Mouse (Mus musculus) megakaryocyte progenitor cell, adult 5-6 weeks (primary cell): ENCODE data around the gene D17Wsu92e. TPM values are rescaled to one million over a fixed set of nuclear protein-coding genes. Genes with fewer than 3 reads are reported as not detected.

ENCODE experiments used
- ATAC-seq: replicated peaks from 2 replicates; pipeline ENCODE4 v1.8.0; 2016; ENCODE audit warnings: mild to moderate bottlenecking, moderate TSS enrichment, inconsistent platforms; ENCODE audit not compliant: poor library complexity
- total RNA-seq, 2 experiments: library from RNA; stranded (forward) in 1 of 2; stranded (reverse) in 1 of 2; fragments of 157-497, 149-512 nt in 1 of 2; fragments of 200-1000 nt in 1 of 2; gene quantifications; 2 replicates each; pipeline versions ENCODE4 v1.2.3 to v1.2.4; 2015 to 2017

Gene D17Wsu92e
- total RNA-seq, 2 experiments from 2014 or later: 32.4 to 46.4 TPM

DNA sequence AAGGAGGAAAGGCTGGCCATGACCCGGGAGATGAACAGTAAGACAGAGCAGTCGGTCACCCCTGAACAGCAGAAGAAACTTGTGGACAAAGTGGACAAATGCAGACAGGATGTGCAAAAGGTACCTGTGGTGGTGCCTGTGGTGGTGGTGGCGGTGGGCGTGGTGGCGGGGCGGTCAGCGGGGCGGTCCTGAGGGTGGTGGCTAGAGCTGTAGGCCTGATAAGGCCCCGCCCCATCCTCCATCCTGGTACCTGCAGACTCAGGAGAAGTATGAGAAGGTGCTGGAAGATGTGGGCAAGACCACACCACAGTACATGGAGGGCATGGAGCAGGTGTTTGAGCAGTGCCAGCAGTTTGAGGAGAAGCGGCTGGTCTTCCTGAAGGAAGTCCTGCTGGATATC is 114.8 kb downstream of the D17Wsu92e start:
- ATAC-seq: no peak

DNA sequence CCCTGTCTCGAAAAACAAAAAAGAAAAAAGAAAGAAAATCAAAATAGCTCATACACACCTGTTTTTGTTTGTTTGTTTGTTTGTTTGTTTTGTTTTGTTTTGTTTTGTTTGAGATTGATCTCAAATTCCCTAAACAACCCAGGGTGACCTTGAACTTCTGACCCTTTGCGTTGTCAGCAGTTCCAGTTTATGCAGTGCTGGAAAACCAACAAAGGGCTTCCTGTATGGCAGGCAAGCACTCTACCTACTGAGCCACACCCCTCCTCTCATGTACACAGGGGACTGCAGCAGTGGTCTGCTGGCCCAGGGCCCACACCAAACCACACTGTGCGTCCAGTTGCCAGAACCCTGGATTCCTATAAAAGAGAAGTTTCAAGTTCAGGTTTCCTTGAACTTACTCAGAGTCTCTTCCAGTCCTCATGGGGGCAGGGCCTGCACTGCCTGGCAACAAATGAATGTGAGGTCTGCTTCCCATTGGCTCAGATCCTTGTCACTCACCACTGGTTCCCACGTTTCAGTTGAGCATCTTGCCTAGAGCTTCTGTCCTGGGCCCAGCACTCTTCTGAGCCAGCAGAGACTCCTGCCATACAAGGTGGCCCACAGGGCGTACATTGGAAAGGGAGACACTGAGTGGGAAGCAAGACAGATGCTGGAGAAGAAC is 116.4 kb downstream of the D17Wsu92e start:
- 0 out of 2 replicates have a peak, but pooled peaks have one; percentile 26 for ATAC-seq

DNA sequence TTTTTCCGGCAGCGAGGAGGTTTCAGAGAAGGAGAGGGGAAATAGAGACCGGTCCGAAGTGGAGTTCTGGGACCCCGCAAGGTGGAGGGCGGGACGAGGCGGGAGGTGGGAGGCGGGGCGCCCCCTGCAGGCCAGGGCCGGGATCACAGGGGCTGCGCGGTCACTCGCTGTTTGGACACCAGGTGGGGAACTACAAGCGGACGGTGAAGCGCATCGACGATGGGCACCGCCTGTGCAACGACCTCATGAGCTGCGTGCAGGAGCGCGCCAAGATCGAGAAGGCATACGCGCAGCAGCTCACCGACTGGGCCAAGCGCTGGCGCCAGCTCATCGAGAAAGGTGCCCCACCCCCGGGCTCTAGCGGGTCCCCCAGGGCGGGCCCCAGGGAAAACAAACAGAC is 117.9 kb downstream of the D17Wsu92e start:
- peak; percentile 89 for ATAC-seq

DNA sequence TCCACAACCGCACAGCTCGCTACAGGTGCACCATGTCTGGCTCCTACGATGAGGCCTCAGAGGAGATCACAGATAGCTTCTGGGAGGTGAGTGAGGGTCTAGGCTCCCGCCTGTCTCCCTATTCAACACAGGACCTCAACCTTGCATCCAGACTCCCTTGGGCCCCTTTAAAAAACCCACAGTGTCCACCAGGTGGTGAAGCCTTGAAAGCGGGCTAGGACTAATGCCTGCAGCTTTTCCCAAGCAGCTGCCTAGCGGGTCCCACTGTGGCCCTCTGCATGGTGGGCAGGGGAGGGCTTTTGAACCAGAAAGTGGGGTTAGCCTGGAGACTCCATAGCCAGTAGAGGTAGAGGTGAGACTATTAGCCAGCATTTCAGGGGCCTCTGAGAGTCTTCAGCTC is 118.6 kb downstream of the D17Wsu92e start:
- no peak for ATAC-seq

Other genes with a start within 250 kb of the D17Wsu92e start
- 70.9 and 74.6 TPM in 2 replicates for gene Nudt3, start 197.2 kb downstream of the D17Wsu92e start, total RNA-seq (2015)
- gene Nudt3, start 197.2 kb downstream of the D17Wsu92e start, total RNA-seq (2017): 171 and 186 TPM in 2 replicates
- gene RPS10-NUDT3, start 185.4 kb downstream of the D17Wsu92e start, total RNA-seq (2015): not detected in 2 replicates
- gene RPS10-NUDT3, start 185.4 kb downstream of the D17Wsu92e start, total RNA-seq (2017): not detected in 2 replicates
- gene Rps10, start 184.0 kb downstream of the D17Wsu92e start, total RNA-seq (2015): 2,101 and 2,175 TPM in 2 replicates
- gene Rps10, start 184.0 kb downstream of the D17Wsu92e start, total RNA-seq (2017): 2,717 and 3,085 TPM in 2 replicates
- gene Pacsin1, start 165.1 kb downstream of the D17Wsu92e start, total RNA-seq (2015): not detected in 2 replicates
- gene Pacsin1, start 165.1 kb downstream of the D17Wsu92e start, total RNA-seq (2017): 0.47 TPM in 1 of 2 replicates, not detected in the other
- gene Spdef, start 91.7 kb downstream of the D17Wsu92e start, total RNA-seq (2015): not detected in 2 replicates
- not detected in 2 replicates for gene Spdef, start 91.7 kb downstream of the D17Wsu92e start, total RNA-seq (2017)
- gene Snrpc, start 17.5 kb upstream of the D17Wsu92e start, total RNA-seq (2015): 147 and 154 TPM in 2 replicates
- 128 and 132 TPM in 2 replicates for gene Snrpc, start 17.5 kb upstream of the D17Wsu92e start, total RNA-seq (2017)
- 6.0 and 8.1 TPM in 2 replicates for gene Uhrf1bp1, start 35.8 kb upstream of the D17Wsu92e start, total RNA-seq (2015)
- gene Uhrf1bp1, start 35.8 kb upstream of the D17Wsu92e start, total RNA-seq (2017): 8.4 and 9.3 TPM in 2 replicates
- gene Anks1, start 88.7 kb upstream of the D17Wsu92e start, total RNA-seq (2015): 29.5 and 34.7 TPM in 2 replicates
- gene Anks1, start 88.7 kb upstream of the D17Wsu92e start, total RNA-seq (2017): 29.0 and 34.3 TPM in 2 replicates
- 60.7 and 61.8 TPM in 2 replicates for gene Taf11, start 89.2 kb upstream of the D17Wsu92e start, total RNA-seq (2015)
- gene Taf11, start 89.2 kb upstream of the D17Wsu92e start, total RNA-seq (2017): 29.6 and 30.4 TPM in 2 replicates